Mouse (Mus musculus) cortical plate, adult 2 months (tissue): ENCODE results near the gene Epha7.

ENCODE experiments used
- CTCF ChIP-seq: fragments of 200-500 bp; IDR thresholded peaks from 2 replicates; pipeline ENCODE4 v1.5.1; 2011; ENCODE audit warnings: mild to moderate bottlenecking, control low read depth, low read length; ENCODE audit not compliant: insufficient read depth; ENCODE audit errors: extremely low read depth
- POLR2A ChIP-seq: fragments of 200-500 bp; IDR thresholded peaks from 2 replicates; pipeline ENCODE4 v1.6.1; 2011; ENCODE audit warnings: mild to moderate bottlenecking, low read length, control low read depth; ENCODE audit not compliant: insufficient read depth; ENCODE audit errors: extremely low read depth

DNA sequence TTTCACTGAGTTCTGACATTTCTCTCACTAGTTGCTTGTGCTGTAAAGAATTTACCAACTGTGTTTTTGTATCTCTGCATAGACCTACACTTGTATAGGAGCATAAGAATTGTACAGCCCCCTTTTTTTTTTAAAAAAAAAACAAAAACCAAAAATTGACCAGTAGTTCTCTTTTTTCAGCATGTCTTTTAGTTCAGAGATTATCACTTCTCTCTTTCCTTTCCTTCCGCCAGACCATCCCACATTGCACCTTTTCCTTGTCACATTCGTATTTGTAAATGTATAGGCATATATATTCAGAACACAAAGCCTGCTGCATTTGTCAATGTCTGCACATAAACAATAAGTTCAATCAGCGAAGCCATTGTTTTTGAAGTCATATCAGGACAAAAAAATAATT, 24.7 kb downstream of the Epha7 start:
- TF ChIP-seq POLR2A (no peak), CTCF (no peak)
